Mouse (Mus musculus) midbrain, embryonic 12.5 days (tissue): ENCODE data around the gene Sox5. TPM values are rescaled to one million over a fixed set of nuclear protein-coding genes. Genes with fewer than 3 reads are reported as not detected.
A peak's percentile ranks its signal among the peaks of the same experiment; 100 is the strongest.

Source experiments
- ATAC-seq: fragments of 200-750 bp; cut with Nextera tagmentation; 2 replicates; pipeline ENCODE4 v1.8.0; 2017; ENCODE audit warnings: low read depth, moderate TSS enrichment, moderate library complexity; ENCODE audit not compliant: low FRiP score
- H3K27ac ChIP-seq: fragments of 300-500 bp; sonication (generic); replicated peaks from 2 replicates; pipeline ENCODE4 v1.5.1; 2016; ENCODE audit warnings: mild to moderate bottlenecking
- H3K27me3 ChIP-seq: fragments of 300-500 bp; sonication (generic); 2 replicates; pipeline ENCODE4 v1.6.1; 2016; ENCODE audit warnings: mild to moderate bottlenecking
- H3K36me3 ChIP-seq: fragments of 300-500 bp; sonication (generic); 2 replicates; pipeline ENCODE4 v1.6.1; 2016
- H3K4me1 ChIP-seq: fragments of 300-500 bp; sonication (generic); 2 replicates; pipeline ENCODE4 v1.6.1; 2016
- H3K4me2 ChIP-seq: fragments of 300-500 bp; sonication (generic); replicated peaks from 2 replicates; pipeline ENCODE4 v1.6.1; 2016; ENCODE audit warnings: mild to moderate bottlenecking, moderate library complexity
- H3K4me3 ChIP-seq: fragments of 300-500 bp; sonication (generic); 2 replicates; pipeline ENCODE4 v1.5.1; 2016; ENCODE audit warnings: mild to moderate bottlenecking
- H3K9ac ChIP-seq: fragments of 300-500 bp; sonication (generic); replicated peaks from 2 replicates; pipeline ENCODE4 v1.6.1; 2016; ENCODE audit warnings: mild to moderate bottlenecking, moderate library complexity
- H3K9me3 ChIP-seq: fragments of 300-500 bp; sonication (generic); 2 replicates; pipeline ENCODE4 v1.6.1; 2016; ENCODE audit warnings: mild to moderate bottlenecking
- whole genome bisulfite sequencing: fragments of 180-500 bp; shearing (Covaris S2); methylation state at CpG from one replicate; pipeline ENCODE4 v1.1.7; 2016; 5-methylcytosine and 5-hydroxymethylcytosine counted together
- polyA plus RNA-seq: library from polyadenylated mRNA; unstranded; fragments of >200 nt; fragmentation: Nextera tagmentation; extraction: Ambion mirVana; gene quantifications from 2 replicates; pipeline ENCODE4 v1.2.1, GENCODE M21; 2016

Gene Sox5
- polyA plus RNA-seq, 1 experiment from 2014 or later = 46.8 TPM

- Histone ChIP-seq H3K9me3 (no peaks in the 10 kb centered on the region), H3K9ac (no peak overlapping the region), H3K4me1 (no peaks in the 10 kb centered on the region; the same call in 1 of the 2 replicates), H3K4me2 (no peak overlapping the region), H3K27me3 (no peaks in the 10 kb centered on the region), H3K36me3 (no peaks in the 10 kb centered on the region), H3K4me3 (no peak overlapping the region), H3K27ac (no peak overlapping the region)
- no peak for ATAC-seq
- WGBS = 90% methylated on average over 9 of the region's 9 CpGs
These were observed 699.5 kb downstream of the Sox5 start for GRCm38 (mm10) chr6:144082297-144082696.

- Histone ChIP-seq H3K36me3 (no peaks in the 10 kb centered on the region), H3K4me3 (no peak overlapping the region), H3K27me3 (no peaks in the 10 kb centered on the region), H3K4me2 (no peak overlapping the region), H3K9me3 (no peaks in the 10 kb centered on the region), H3K4me1 (no peaks in the 10 kb centered on the region), H3K9ac (no peak overlapping the region), H3K27ac (no peak overlapping the region)
- no peak for ATAC-seq
- WGBS = 95% methylated on average over 7 of the region's 7 CpGs
These were observed 704.0 kb downstream of the Sox5 start for GRCm38 (mm10) chr6:144077826-144078225.

- 95% methylated on average over 4 of the region's 4 CpGs for WGBS
- no peaks in the 10 kb centered on the region for H3K9me3 ChIP-seq
- no peak overlapping the region for H3K27ac ChIP-seq
- no peak overlapping the region for H3K4me2 ChIP-seq
- H3K4me1 ChIP-seq = no peaks in the 10 kb centered on the region
- no peaks in the 10 kb centered on the region for H3K36me3 ChIP-seq
- H3K27me3 ChIP-seq = no peaks in the 10 kb centered on the region
- H3K9ac ChIP-seq = no peak overlapping the region
- ATAC-seq = no peak
- H3K4me3 ChIP-seq = no peak overlapping the region
These were observed 705.4 kb downstream of the Sox5 start for GRCm38 (mm10) chr6:144076376-144076775.

- no peaks in the 10 kb centered on the region for H3K27me3 ChIP-seq
- 89% methylated on average over 12 of the region's 12 CpGs for WGBS
- H3K9me3 ChIP-seq = no peaks in the 10 kb centered on the region
- ATAC-seq = no peak
- H3K4me1 ChIP-seq = no peaks in the 10 kb centered on the region
- H3K27ac ChIP-seq = no peak overlapping the region
- H3K4me3 ChIP-seq = no peak overlapping the region
- no peaks in the 10 kb centered on the region for H3K36me3 ChIP-seq
- no peak overlapping the region for H3K9ac ChIP-seq
- no peak overlapping the region for H3K4me2 ChIP-seq
These were observed 706.3 kb downstream of the Sox5 start for GRCm38 (mm10) chr6:144075327-144075941.

- WGBS = 76% methylated on average over 9 of the region's 9 CpGs
- Histone ChIP-seq H3K27me3 (no peaks in the 10 kb centered on the region), H3K9me3 (no peaks in the 10 kb centered on the region)
These were observed 707.0 kb downstream of the Sox5 start for GRCm38 (mm10) chr6:144074826-144075225.

GRCm38 (mm10) chr6:144070461-144070860, 711.3 kb downstream of the Sox5 start:
- no peak overlapping the region for H3K4me3 ChIP-seq
- 94% methylated on average over 5 of the region's 5 CpGs for WGBS
- H3K27ac ChIP-seq = no peak overlapping the region
- no peaks in the 10 kb centered on the region for H3K9me3 ChIP-seq
- no peak for ATAC-seq
- no peak overlapping the region for H3K4me2 ChIP-seq
- H3K4me1 ChIP-seq = no peaks in the 10 kb centered on the region
- no peaks in the 10 kb centered on the region for H3K27me3 ChIP-seq
- no peak overlapping the region for H3K9ac ChIP-seq
- H3K36me3 ChIP-seq = no peaks in the 10 kb centered on the region

More at GRCm38 (mm10) chr6:144074826-144075225, 707.0 kb downstream of the Sox5 start:
- no peak for ATAC-seq
- no peak overlapping the region for H3K4me2 ChIP-seq
- H3K4me3 ChIP-seq = no peak overlapping the region
- H3K4me1 ChIP-seq = no peaks in the 10 kb centered on the region
- no peaks in the 10 kb centered on the region for H3K36me3 ChIP-seq
- H3K9ac ChIP-seq = no peak overlapping the region
- H3K27ac ChIP-seq = no peak overlapping the region

GRCm38 (mm10) chr6:144067491-144067890, 714.3 kb downstream of the Sox5 start:
- no peak overlapping the region for H3K9ac ChIP-seq
- H3K4me1 ChIP-seq = no peaks in the 10 kb centered on the region
- H3K27me3 ChIP-seq = no peaks in the 10 kb centered on the region
- no peak for ATAC-seq
- 88% methylated on average over 7 of the region's 7 CpGs for WGBS
- no peaks in the 10 kb centered on the region for H3K36me3 ChIP-seq
- no peak overlapping the region for H3K27ac ChIP-seq
- H3K9me3 ChIP-seq = no peaks in the 10 kb centered on the region
- H3K4me2 ChIP-seq = no peak overlapping the region
- no peak overlapping the region for H3K4me3 ChIP-seq

GRCm38 (mm10) chr6:144062428-144062827, 719.3 kb downstream of the Sox5 start:
- H3K9me3 ChIP-seq = no peaks in the 10 kb centered on the region
- no peak overlapping the region for H3K9ac ChIP-seq
- H3K4me3 ChIP-seq = no peak overlapping the region
- no peak overlapping the region for H3K27ac ChIP-seq
- WGBS = 93% methylated on average over 8 of the region's 8 CpGs
- ATAC-seq = no peak
- H3K4me1 ChIP-seq = peaks cover 4% of the 10 kb centered on the region; the same call in 1 of the 2 replicates
- H3K4me2 ChIP-seq = no peak overlapping the region
- H3K36me3 ChIP-seq = no peaks in the 10 kb centered on the region
- H3K27me3 ChIP-seq = no peaks in the 10 kb centered on the region

GRCm38 (mm10) chr6:144061814-144062213, 720.0 kb downstream of the Sox5 start:
- Histone ChIP-seq H3K4me3 (no peak overlapping the region), H3K9me3 (no peaks in the 10 kb centered on the region), H3K36me3 (no peaks in the 10 kb centered on the region), H3K27me3 (no peaks in the 10 kb centered on the region), H3K9ac (no peak overlapping the region), H3K4me1 (peaks cover 10% of the 10 kb centered on the region; the same call in 1 of the 2 replicates), H3K27ac (no peak overlapping the region), H3K4me2 (no peak overlapping the region)
- 94% methylated on average over 8 of the region's 8 CpGs for WGBS
- ATAC-seq = no peak

GRCm38 (mm10) chr6:144057098-144057632, 724.6 kb downstream of the Sox5 start:
- H3K27ac ChIP-seq = peak overlapping the region; percentile 20
- no peak for ATAC-seq

GRCm38 (mm10) chr6:144056252-144057097, 725.3 kb downstream of the Sox5 start:
- no peaks in the 10 kb centered on the region for H3K9me3 ChIP-seq
- WGBS = 66% methylated on average over 10 of the region's 10 CpGs

More at GRCm38 (mm10) chr6:144057098-144057632, 724.6 kb downstream of the Sox5 start:
- Histone ChIP-seq H3K9ac (no peak overlapping the region), H3K4me2 (no peak overlapping the region), H3K36me3 (no peaks in the 10 kb centered on the region), H3K27me3 (no peaks in the 10 kb centered on the region), H3K9me3 (no peaks in the 10 kb centered on the region), H3K4me3 (no peak overlapping the region), H3K4me1 (peaks cover 25% of the 10 kb centered on the region; the same call in 1 of the 2 replicates)
- 86% methylated on average over 14 of the region's 14 CpGs for WGBS

GRCm38 (mm10) chr6:144052487-144052886, 729.3 kb downstream of the Sox5 start:
- Histone ChIP-seq H3K4me1 (peaks cover 22% of the 10 kb centered on the region; the same call in 1 of the 2 replicates), H3K4me2 (no peak overlapping the region), H3K27me3 (no peaks in the 10 kb centered on the region), H3K27ac (no peak overlapping the region), H3K9ac (no peak overlapping the region), H3K4me3 (no peak overlapping the region), H3K36me3 (no peaks in the 10 kb centered on the region), H3K9me3 (no peaks in the 10 kb centered on the region)
- no peak for ATAC-seq
- 67% methylated on average over 5 of the region's 5 CpGs for WGBS

More at GRCm38 (mm10) chr6:144056252-144057097, 725.3 kb downstream of the Sox5 start:
- no peaks in the 10 kb centered on the region for H3K36me3 ChIP-seq
- H3K27me3 ChIP-seq = no peaks in the 10 kb centered on the region
- no peak overlapping the region for H3K4me3 ChIP-seq
- H3K27ac ChIP-seq = peak overlapping the region; percentile 31
- no peak overlapping the region for H3K4me2 ChIP-seq
- peaks cover 25% of the 10 kb centered on the region; the same call in 1 of the 2 replicates for H3K4me1 ChIP-seq
- peak; percentile 56 for ATAC-seq
- H3K9ac ChIP-seq = no peak overlapping the region
